Mouse (Mus musculus): ENCODE data around the gene Nudc.

GRCm38 (mm10) chr4:133494867-133495266 is 50.9 kb downstream of the Nudc start:
- TF ChIP-seq CTCF (IDR thresholded peaks at IDR 0.05; ENCODE audit: low read depth) (no peak), EP300 (optimal IDR thresholded peaks at IDR 0.05) (no peak)

All from stomach, postnatal 0 days (tissue).